Mouse (Mus musculus) kidney, postnatal 0 days (tissue): ENCODE data around the gene Ctsw. TPM values are rescaled to one million over a fixed set of nuclear protein-coding genes. Genes with fewer than 3 reads are reported as not detected.

Experiments
- ATAC-seq: fragments of 200-750 bp; cut with Nextera tagmentation; replicated peaks from 2 replicates; pipeline ENCODE4 v1.8.0; 2017; ENCODE audit warnings: low read depth, moderate number of reproducible peaks, moderate TSS enrichment, moderate library complexity; ENCODE audit not compliant: low FRiP score
- DNase-seq: peaks from one replicate; pipeline ENCODE4 v3.0.0-alpha.2; 2016; ENCODE audit warnings: low spot score
- H3K27ac ChIP-seq: fragments of 300-500 bp; sonication (generic); 2 replicates; pipeline ENCODE4 v1.5.1; 2014; ENCODE audit warnings: mild to moderate bottlenecking
- H3K27me3 ChIP-seq: fragments of 300-500 bp; sonication (generic); 2 replicates; pipeline ENCODE4 v1.6.1; 2014; ENCODE audit warnings: low read length, mixed read lengths; ENCODE audit not compliant: insufficient read depth
- H3K36me3 ChIP-seq: fragments of 300-500 bp; sonication (generic); 2 replicates; pipeline ENCODE4 v1.6.1; 2014; ENCODE audit warnings: low read length, mixed read lengths; ENCODE audit not compliant: insufficient read depth
- H3K4me1 ChIP-seq: fragments of 300-500 bp; sonication (generic); replicated peaks from 2 replicates; pipeline ENCODE4 v1.6.1; 2014; ENCODE audit warnings: antibody characterized with exemption, low read length, mixed read lengths; ENCODE audit not compliant: insufficient read depth
- H3K4me2 ChIP-seq: fragments of 300-500 bp; sonication (generic); 2 replicates; pipeline ENCODE4 v1.6.1; 2014; ENCODE audit warnings: mild to moderate bottlenecking, low read length, moderate library complexity, mixed read lengths
- H3K4me3 ChIP-seq: fragments of 300-500 bp; sonication (generic); replicated peaks from 2 replicates; pipeline ENCODE4 v1.5.1; 2014; ENCODE audit warnings: low read depth, low read length
- H3K9ac ChIP-seq: fragments of 300-500 bp; sonication (generic); 2 replicates; pipeline ENCODE4 v1.6.1; 2014; ENCODE audit warnings: low read depth, low read length
- H3K9me3 ChIP-seq: fragments of 300-500 bp; sonication (generic); replicated peaks from 2 replicates; pipeline ENCODE4 v1.6.1; 2016; ENCODE audit warnings: low read length, inconsistent platforms, mixed read lengths
- CTCF ChIP-seq: IDR thresholded peaks from 2 replicates; pipeline ENCODE4 v1.5.1; 2016; ENCODE audit warnings: antibody characterized with exemption, low read depth, mild to moderate bottlenecking, moderate library complexity
- WGBS: fragments of 180-500 bp; shearing (Covaris S2); extraction: QIAGEN DNeasy Blood & Tissue Kit; methylation state at CpG from one replicate; pipeline ENCODE4 v1.1.7; 2014; 5-methylcytosine and 5-hydroxymethylcytosine counted together
- polyA plus RNA-seq: library from polyadenylated mRNA; unstranded; fragments of >200 nt; fragmentation: Nextera tagmentation; extraction: Ambion mirVana; gene quantifications from 2 replicates; pipeline ENCODE4 v1.2.1, GENCODE M21; 2015

Ctsw gene
- polyA plus RNA-seq, 1 experiment from 2014 or later, result 0.79 TPM

DNA sequence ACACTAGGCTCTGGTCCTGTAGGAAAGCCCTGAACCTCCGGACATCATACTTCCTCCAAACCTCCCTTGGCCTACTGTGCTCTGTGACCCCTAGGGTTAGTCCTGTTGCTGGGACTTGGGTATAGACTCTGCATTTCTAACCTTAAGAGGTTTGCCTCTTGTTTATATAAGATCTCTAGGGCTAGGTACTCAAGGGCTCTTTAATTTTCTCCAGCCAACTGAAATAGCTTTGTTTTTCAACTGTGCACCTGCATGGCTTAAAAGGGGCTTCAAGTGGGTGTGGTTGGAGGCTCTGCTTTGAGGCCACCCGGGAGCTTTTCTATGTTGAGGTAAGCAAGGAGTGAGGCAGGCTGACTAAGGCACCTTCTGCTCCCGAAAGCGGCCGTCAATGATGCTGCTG lies 16.2 kb upstream of the Ctsw start:
- DNase-seq (no peak), ATAC-seq (no peak)
- Histone ChIP-seq H3K4me2 (no peak overlapping the region), H3K4me1 (no peaks in the 10 kb centered on the region; the same call in 1 of the 2 replicates), H3K4me3 (no peak overlapping the region), H3K27me3 (no peaks in the 10 kb centered on the region), H3K9me3 (no peaks in the 10 kb centered on the region), H3K9ac (no peak overlapping the region), H3K36me3 (peaks cover 56% of the 10 kb centered on the region), H3K27ac (no peak overlapping the region)
- 87% methylated on average over 5 of the region's 5 CpGs for WGBS
- TF ChIP-seq CTCF, result no peak

- H3K9me3 ChIP-seq, result no peaks in the 10 kb centered on the region
- ATAC-seq, result no peak
- H3K27me3 ChIP-seq, result no peaks in the 10 kb centered on the region
- no peak overlapping the region for H3K4me3 ChIP-seq
- no peak overlapping the region for H3K27ac ChIP-seq
- no peak overlapping the region for H3K4me2 ChIP-seq
- no peak for DNase-seq
- no peaks in the 10 kb centered on the region for H3K4me1 ChIP-seq
- TF ChIP-seq CTCF, result no peak
- H3K36me3 ChIP-seq, result peaks cover 58% of the 10 kb centered on the region
- WGBS, result 87% methylated on average over 19 of the region's 19 CpGs
- H3K9ac ChIP-seq, result no peak overlapping the region
Observed at GRCm38 (mm10) chr19:5483386-5484359, 15.4 kb upstream of the Ctsw start.

- DNase-seq (no peak), ATAC-seq (no peak)
- H3K27me3 ChIP-seq, result no peaks in the 10 kb centered on the region
- WGBS, result 91% methylated on average over 10 of the region's 10 CpGs
- no peak overlapping the region for H3K4me3 ChIP-seq
- TF ChIP-seq CTCF, result no peak
- H3K4me2 ChIP-seq, result no peak overlapping the region
- H3K36me3 ChIP-seq, result peaks cover 58% of the 10 kb centered on the region
- no peaks in the 10 kb centered on the region for H3K9me3 ChIP-seq
- H3K27ac ChIP-seq, result no peak overlapping the region
- no peaks in the 10 kb centered on the region for H3K4me1 ChIP-seq
- no peak overlapping the region for H3K9ac ChIP-seq
Observed at GRCm38 (mm10) chr19:5481398-5481797, 13.1 kb upstream of the Ctsw start.

- TF ChIP-seq CTCF, result no peak
- Histone ChIP-seq H3K27me3 (no peaks in the 10 kb centered on the region), H3K4me1 (peaks cover 9% of the 10 kb centered on the region; the same call in 1 of the 2 replicates), H3K4me2 (no peak overlapping the region), H3K9ac (no peak overlapping the region), H3K36me3 (peaks cover 51% of the 10 kb centered on the region), H3K27ac (no peak overlapping the region), H3K9me3 (no peaks in the 10 kb centered on the region), H3K4me3 (no peak overlapping the region)
- no peak for ATAC-seq
- 76% methylated on average over 10 of the region's 10 CpGs for WGBS
- no peak for DNase-seq
Observed at GRCm38 (mm10) chr19:5480016-5480415, 11.7 kb upstream of the Ctsw start.

DNA sequence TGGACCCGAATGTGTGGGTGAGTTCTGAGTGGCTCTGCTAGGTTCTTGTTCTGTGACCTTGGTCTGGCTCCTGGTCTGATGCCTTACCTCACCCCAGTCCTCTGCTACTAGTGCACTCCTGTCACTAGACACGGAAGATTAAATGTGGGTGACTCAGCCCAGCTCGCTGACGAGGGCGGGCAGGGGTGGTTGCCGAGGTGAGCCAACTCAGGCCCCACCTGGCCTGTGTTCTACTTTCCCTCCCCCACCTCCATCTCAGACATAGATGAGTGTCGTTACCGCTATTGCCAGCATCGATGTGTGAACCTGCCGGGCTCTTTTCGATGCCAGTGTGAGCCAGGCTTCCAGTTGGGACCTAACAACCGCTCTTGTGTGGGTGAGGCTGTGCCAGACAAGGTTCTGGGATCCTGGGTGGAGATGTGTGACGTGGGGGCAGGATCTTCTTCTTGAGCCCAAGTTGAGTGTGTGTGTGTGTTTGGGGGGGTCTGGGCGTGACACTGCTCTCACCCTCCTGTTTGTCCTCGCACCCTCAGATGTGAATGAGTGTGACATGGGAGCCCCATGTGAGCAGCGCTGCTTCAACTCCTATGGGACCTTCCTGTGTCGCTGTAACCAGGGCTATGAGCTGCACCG lies 9.5 kb upstream of the Ctsw start:
- Histone ChIP-seq H3K9ac (no peak overlapping the region), H3K27ac (no peak overlapping the region), H3K9me3 (no peaks in the 10 kb centered on the region), H3K4me3 (no peak overlapping the region), H3K36me3 (peaks cover 32% of the 10 kb centered on the region), H3K4me2 (no peak overlapping the region), H3K4me1 (peaks cover 12% of the 10 kb centered on the region; the same call in 1 of the 2 replicates), H3K27me3 (no peaks in the 10 kb centered on the region)
- TF ChIP-seq CTCF, result no peak
- DNase-seq (no peak), ATAC-seq (no peak)
- 86% methylated on average over 18 of the region's 18 CpGs for WGBS

DNA sequence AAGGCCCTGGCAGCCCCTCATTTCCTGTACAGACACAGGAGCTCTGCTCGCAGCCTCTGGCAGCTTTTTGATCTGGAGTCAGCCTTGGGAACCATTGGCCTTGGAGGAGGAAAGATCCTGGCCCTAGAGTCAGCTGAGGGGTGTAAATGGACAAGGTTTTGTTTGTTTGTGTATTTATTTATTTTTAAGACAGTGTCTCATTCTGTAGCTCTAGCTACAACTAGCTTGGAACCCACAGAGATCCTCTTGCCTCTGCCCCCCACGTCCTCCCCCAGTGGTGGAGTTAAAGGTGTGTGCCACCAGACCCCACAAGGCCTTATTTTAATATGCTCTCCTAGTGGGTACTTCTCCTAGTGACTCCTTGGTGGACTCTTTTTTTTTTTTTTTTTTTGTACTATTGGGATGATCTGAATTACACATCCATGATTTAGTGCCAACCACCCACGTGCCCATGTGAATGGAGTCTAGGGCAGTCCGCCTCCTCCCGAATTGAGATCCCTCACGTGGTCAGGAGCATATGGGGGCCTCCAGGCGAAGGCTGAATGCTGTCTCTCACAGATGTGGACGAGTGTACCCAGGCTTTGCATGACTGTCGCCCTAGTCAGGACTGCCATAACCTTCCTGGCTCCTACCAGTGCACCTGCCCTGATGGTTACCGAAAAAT lies 8.8 kb upstream of the Ctsw start:
- Histone ChIP-seq H3K4me1 (peaks cover 12% of the 10 kb centered on the region; the same call in 1 of the 2 replicates), H3K9me3 (no peaks in the 10 kb centered on the region), H3K4me3 (no peak overlapping the region), H3K36me3 (peaks cover 27% of the 10 kb centered on the region), H3K27ac (no peak overlapping the region), H3K27me3 (no peaks in the 10 kb centered on the region), H3K9ac (no peak overlapping the region), H3K4me2 (no peak overlapping the region)
- ATAC-seq (no peak), DNase-seq (no peak)
- WGBS, result 77% methylated on average over 10 of the region's 10 CpGs
- no peak for TF ChIP-seq CTCF
